Mouse (Mus musculus) cortical plate, adult 2 months (tissue): ENCODE measurements at regions not wholly inside any gene's neighbourhood (a gene's known extent, or its start where the extent isn't known, plus 50 kb on each side); places are given as distances from the start of the nearest gene placed in this dataset.

Source experiments
- CTCF ChIP-seq: fragments of 200-500 bp; IDR thresholded peaks from 2 replicates; pipeline ENCODE4 v1.5.1; 2011; ENCODE audit warnings: mild to moderate bottlenecking, control low read depth, low read length; ENCODE audit not compliant: insufficient read depth; ENCODE audit errors: extremely low read depth
- POLR2A ChIP-seq: fragments of 200-500 bp; IDR thresholded peaks from 2 replicates; pipeline ENCODE4 v1.6.1; 2011; ENCODE audit warnings: mild to moderate bottlenecking, low read length, control low read depth; ENCODE audit not compliant: insufficient read depth; ENCODE audit errors: extremely low read depth

DNA sequence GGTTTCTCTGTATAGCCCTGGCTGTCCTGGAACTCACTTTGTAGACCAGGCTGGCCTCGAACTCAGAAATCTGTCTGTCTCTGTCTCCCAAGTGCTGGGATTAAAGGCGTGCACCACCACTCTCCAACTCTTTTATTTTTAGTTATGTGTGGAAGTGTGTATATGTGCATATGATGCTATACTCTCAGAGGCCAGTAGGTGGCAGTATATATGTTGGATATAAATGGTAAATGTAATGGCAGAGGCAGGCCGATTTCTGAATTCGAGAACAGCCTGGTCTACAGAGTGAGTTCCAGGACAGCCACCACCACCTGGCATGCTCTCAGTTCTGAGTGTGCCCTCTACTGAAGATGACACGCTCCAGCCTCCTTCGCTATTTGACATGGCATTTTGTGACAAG, 214.4 kb upstream of the Chl1 start:
- TF ChIP-seq CTCF (no peak), POLR2A (no peak)
